Mouse (Mus musculus): ENCODE measurements around the gene Fanca. TPM values are rescaled to one million over a fixed set of nuclear protein-coding genes. Genes with fewer than 3 reads are reported as not detected.

Gene Fanca
- polyA plus RNA-seq, 2 experiments, result 24.2 to 54.7 TPM

- Histone ChIP-seq H3K9ac (ENCODE audit: low read depth, low read length, severe bottlenecking) (no peak overlapping the region), H3K4me3 (replicated peaks; ENCODE audit: low read length) (no peak overlapping the region), H3K27ac (replicated peaks; ENCODE audit: low read depth, low read length) (no peak overlapping the region), H3K9me3 (ENCODE audit: control insufficient read depth, low read length) (no peaks in the 10 kb centered on the region), H3K36me3 (ENCODE audit: control insufficient read depth, insufficient read depth, low read length) (no peaks in the 10 kb centered on the region), H3K27me3 (ENCODE audit: control insufficient read depth, insufficient read depth, low read length) (no peaks in the 10 kb centered on the region), H3K4me2 (replicated peaks; ENCODE audit: low read depth, low read length, severe bottlenecking) (no peak overlapping the region), H3K4me1 (ENCODE audit: control insufficient read depth, insufficient read depth, low read length) (peaks cover 4% of the 10 kb centered on the region; the same call in 1 of the 2 replicates)
- ATAC-seq (ENCODE audit: low FRiP score, low read depth) (no peak), DNase-seq (ENCODE audit: low spot score) (no peak)
- 87% methylated on average over 4 of the region's 4 CpGs for WGBS
- TF ChIP-seq POLR2A (IDR thresholded peaks at IDR 0.05; ENCODE audit: borderline replicate concordance, extremely low read depth, insufficient read depth, insufficient read length), result no peak
These were observed 30.7 kb upstream of the Fanca start for GRCm38 (mm10) chr8:123349073-123349472.

GRCm38 (mm10) chr8:123348237-123348843, 30.0 kb upstream of the Fanca start:
- peak; percentile 30; the same call in 1 of the 2 replicates for ATAC-seq (ENCODE audit: low FRiP score, low read depth)
- no peaks in the 10 kb centered on the region for H3K27me3 ChIP-seq (ENCODE audit: control insufficient read depth, insufficient read depth, low read length)
- 24% methylated on average over 9 of the region's 9 CpGs for WGBS
- no peak overlapping the region for H3K4me2 ChIP-seq (replicated peaks; ENCODE audit: low read depth, low read length, severe bottlenecking)
- no peak overlapping the region for H3K9ac ChIP-seq (ENCODE audit: low read depth, low read length, severe bottlenecking)
- H3K9me3 ChIP-seq (ENCODE audit: control insufficient read depth, low read length), result no peaks in the 10 kb centered on the region
- peak; percentile 68 for DNase-seq (ENCODE audit: low spot score)
- H3K4me3 ChIP-seq (replicated peaks; ENCODE audit: low read length), result no peak overlapping the region
- peaks cover 4% of the 10 kb centered on the region; the same call in 1 of the 2 replicates for H3K4me1 ChIP-seq (ENCODE audit: control insufficient read depth, insufficient read depth, low read length)
- no peaks in the 10 kb centered on the region for H3K36me3 ChIP-seq (ENCODE audit: control insufficient read depth, insufficient read depth, low read length)
- no peak for TF ChIP-seq POLR2A (IDR thresholded peaks at IDR 0.05; ENCODE audit: borderline replicate concordance, extremely low read depth, insufficient read depth, insufficient read length)
- no peak overlapping the region for H3K27ac ChIP-seq (replicated peaks; ENCODE audit: low read depth, low read length)

GRCm38 (mm10) chr8:123347293-123347692, 28.9 kb upstream of the Fanca start:
- Histone ChIP-seq H3K27me3 (ENCODE audit: control insufficient read depth, insufficient read depth, low read length) (no peaks in the 10 kb centered on the region), H3K4me2 (replicated peaks; ENCODE audit: low read depth, low read length, severe bottlenecking) (no peak overlapping the region), H3K4me1 (ENCODE audit: control insufficient read depth, insufficient read depth, low read length) (peaks cover 4% of the 10 kb centered on the region; the same call in 1 of the 2 replicates), H3K9me3 (ENCODE audit: control insufficient read depth, low read length) (no peaks in the 10 kb centered on the region), H3K4me3 (replicated peaks; ENCODE audit: low read length) (no peak overlapping the region), H3K9ac (ENCODE audit: low read depth, low read length, severe bottlenecking) (no peak overlapping the region), H3K36me3 (ENCODE audit: control insufficient read depth, insufficient read depth, low read length) (no peaks in the 10 kb centered on the region), H3K27ac (replicated peaks; ENCODE audit: low read depth, low read length) (no peak overlapping the region)
- no peak for TF ChIP-seq POLR2A (IDR thresholded peaks at IDR 0.05; ENCODE audit: borderline replicate concordance, extremely low read depth, insufficient read depth, insufficient read length)
- DNase-seq (ENCODE audit: low spot score), result no peak
- ATAC-seq (ENCODE audit: low FRiP score, low read depth), result no peak
- whole genome bisulfite sequencing, result 66% methylated on average over 2 of the region's 2 CpGs

GRCm38 (mm10) chr8:123345856-123346255, 27.5 kb upstream of the Fanca start:
- H3K4me1 ChIP-seq (ENCODE audit: control insufficient read depth, insufficient read depth, low read length), result peaks cover 4% of the 10 kb centered on the region; the same call in 1 of the 2 replicates
- H3K9ac ChIP-seq (ENCODE audit: low read depth, low read length, severe bottlenecking), result no peak overlapping the region
- ATAC-seq (ENCODE audit: low FRiP score, low read depth) (no peak), DNase-seq (ENCODE audit: low spot score) (no peak)
- no peaks in the 10 kb centered on the region for H3K9me3 ChIP-seq (ENCODE audit: control insufficient read depth, low read length)
- WGBS, result 83% methylated on average over 6 of the region's 6 CpGs
- no peak overlapping the region for H3K4me2 ChIP-seq (replicated peaks; ENCODE audit: low read depth, low read length, severe bottlenecking)
- no peaks in the 10 kb centered on the region for H3K27me3 ChIP-seq (ENCODE audit: control insufficient read depth, insufficient read depth, low read length)
- H3K27ac ChIP-seq (replicated peaks; ENCODE audit: low read depth, low read length), result no peak overlapping the region
- H3K36me3 ChIP-seq (ENCODE audit: control insufficient read depth, insufficient read depth, low read length), result no peaks in the 10 kb centered on the region
- H3K4me3 ChIP-seq (replicated peaks; ENCODE audit: low read length), result no peak overlapping the region
- no peak for TF ChIP-seq POLR2A (IDR thresholded peaks at IDR 0.05; ENCODE audit: borderline replicate concordance, extremely low read depth, insufficient read depth, insufficient read length)

GRCm38 (mm10) chr8:123345135-123345534, 26.8 kb upstream of the Fanca start:
- no peak overlapping the region for H3K27ac ChIP-seq (replicated peaks; ENCODE audit: low read depth, low read length)
- no peak overlapping the region for H3K4me3 ChIP-seq (replicated peaks; ENCODE audit: low read length)
- no peak overlapping the region for H3K4me2 ChIP-seq (replicated peaks; ENCODE audit: low read depth, low read length, severe bottlenecking)
- no peaks in the 10 kb centered on the region for H3K36me3 ChIP-seq (ENCODE audit: control insufficient read depth, insufficient read depth, low read length)
- H3K4me1 ChIP-seq (ENCODE audit: control insufficient read depth, insufficient read depth, low read length), result peaks cover 4% of the 10 kb centered on the region; the same call in 1 of the 2 replicates
- H3K27me3 ChIP-seq (ENCODE audit: control insufficient read depth, insufficient read depth, low read length), result no peaks in the 10 kb centered on the region
- no peak for TF ChIP-seq POLR2A (IDR thresholded peaks at IDR 0.05; ENCODE audit: borderline replicate concordance, extremely low read depth, insufficient read depth, insufficient read length)
- ATAC-seq (ENCODE audit: low FRiP score, low read depth) (no peak), DNase-seq (ENCODE audit: low spot score) (no peak)
- no peak overlapping the region for H3K9ac ChIP-seq (ENCODE audit: low read depth, low read length, severe bottlenecking)
- 81% methylated on average over 8 of the region's 8 CpGs for WGBS
- H3K9me3 ChIP-seq (ENCODE audit: control insufficient read depth, low read length), result no peaks in the 10 kb centered on the region

Data from limb, embryonic 14.5 days (tissue).